Mouse (Mus musculus): Measurements from ENCODE around the gene Pbdc1.

GRCm38 (mm10) chrX:105114994-105115393, 35.4 kb downstream of the Pbdc1 start:
- TF ChIP-seq CTCF (IDR thresholded peaks at IDR 0.05; ENCODE audit: insufficient read depth, low read depth, low read length), result no peak
- TF ChIP-seq POLR2A (IDR thresholded peaks at IDR 0.05; ENCODE audit: insufficient read depth, low read depth, low read length), result no peak

All from olfactory bulb, adult 2 months (tissue).